Mouse (Mus musculus): ENCODE measurements around the gene Styk1. TPM values are rescaled to one million over a fixed set of nuclear protein-coding genes. Genes with fewer than 3 reads are reported as not detected.

Styk1 gene
- polyA plus RNA-seq, 1 experiment from 2014 or later = 0.31 TPM

DNA sequence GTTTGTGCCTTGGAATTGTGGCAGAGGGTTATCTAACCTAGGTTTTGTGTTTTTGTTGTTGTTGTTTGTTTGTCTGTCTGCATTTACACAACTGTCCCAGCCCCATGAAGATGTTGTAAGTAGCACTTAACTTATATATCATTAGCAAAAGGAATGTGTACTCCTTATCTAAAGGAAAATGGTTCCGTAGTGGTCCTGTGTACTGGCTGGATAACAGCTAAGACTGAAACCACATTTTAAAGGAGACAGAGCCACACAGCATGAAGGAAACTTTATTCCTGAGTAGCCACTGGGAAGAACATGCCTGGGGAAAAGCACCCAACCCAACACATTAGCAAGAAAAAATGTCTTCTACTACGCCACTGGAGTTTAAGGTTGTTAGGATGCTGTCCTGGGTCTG lies 6.1 kb upstream of the Styk1 start:
- Histone ChIP-seq H3K4me3 (no peak overlapping the region), H3K9me3 (no peaks in the 10 kb centered on the region), H3K27ac (no peak overlapping the region), H3K27me3 (ENCODE audit: insufficient read depth, poor library complexity, severe bottlenecking) (no peaks in the 10 kb centered on the region), H3K4me1 (replicated peaks) (no peaks in the 10 kb centered on the region), H3K36me3 (peaks cover 13% of the 10 kb centered on the region)
- DNase-seq (ENCODE audit: low spot score) = no peak
- 88% methylated on average over 2 of the region's 2 CpGs for WGBS

- H3K4me1 ChIP-seq (replicated peaks) = no peaks in the 10 kb centered on the region
- DNase-seq (ENCODE audit: low spot score) = no peak
- WGBS = 73% methylated on average over 4 of the region's 4 CpGs
These were observed 1.5 kb upstream of the Styk1 start for GRCm38 (mm10) chr6:131354913-131355312.

DNA sequence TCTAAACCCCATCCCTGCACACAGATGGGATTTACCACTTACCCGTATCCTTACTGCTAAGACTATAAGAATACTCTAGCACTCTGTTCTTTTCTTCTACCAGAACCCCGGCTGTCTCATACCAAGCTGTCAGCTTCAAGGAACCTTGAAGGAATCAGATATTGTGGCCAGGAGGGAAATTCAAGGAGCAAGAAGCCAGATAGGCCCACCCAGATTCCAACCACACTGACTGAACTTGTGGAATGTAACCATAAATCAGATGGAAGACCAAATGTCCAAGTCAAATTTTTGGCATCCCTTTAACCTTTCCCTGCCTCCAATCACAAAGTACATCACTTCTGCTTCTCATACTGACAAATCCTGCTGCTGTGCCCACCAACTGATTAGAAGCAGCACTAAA lies 6.4 kb downstream of the Styk1 start:
- 85% methylated on average over 2 of the region's 2 CpGs for WGBS
- no peaks in the 10 kb centered on the region for H3K27me3 ChIP-seq (ENCODE audit: insufficient read depth, poor library complexity, severe bottlenecking)
- DNase-seq (ENCODE audit: low spot score) = no peak
- H3K4me1 ChIP-seq (replicated peaks) = no peaks in the 10 kb centered on the region
- no peak overlapping the region for H3K27ac ChIP-seq
- no peaks in the 10 kb centered on the region for H3K9me3 ChIP-seq
- H3K36me3 ChIP-seq = no peaks in the 10 kb centered on the region
- H3K4me3 ChIP-seq = no peak overlapping the region

More at GRCm38 (mm10) chr6:131354913-131355312, 1.5 kb upstream of the Styk1 start:
- Histone ChIP-seq H3K9me3 (no peaks in the 10 kb centered on the region), H3K4me3 (no peak overlapping the region), H3K27me3 (ENCODE audit: insufficient read depth, poor library complexity, severe bottlenecking) (no peaks in the 10 kb centered on the region), H3K36me3 (no peaks in the 10 kb centered on the region), H3K27ac (no peak overlapping the region)

DNA sequence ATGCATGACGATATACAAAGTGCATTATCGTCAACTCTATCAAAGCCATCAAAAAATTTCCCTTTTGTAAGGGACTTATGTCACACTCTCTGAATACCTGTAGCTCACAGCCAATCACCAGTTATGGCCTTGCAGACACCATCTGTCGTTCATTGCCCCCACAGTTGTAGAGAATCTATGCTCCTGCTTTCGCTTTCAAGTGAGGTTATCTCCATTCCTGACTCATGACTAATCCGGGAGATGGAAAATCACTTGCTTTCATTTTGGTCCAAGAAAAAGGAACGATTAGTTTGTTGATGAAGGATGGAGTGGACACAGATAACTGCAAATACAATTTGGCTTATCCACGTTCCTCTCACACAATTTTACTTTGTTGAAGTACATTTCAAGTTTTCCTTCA lies 9.1 kb downstream of the Styk1 start:
- no peak for DNase-seq (ENCODE audit: low spot score)
- H3K27ac ChIP-seq = no peak overlapping the region
- no peaks in the 10 kb centered on the region for H3K27me3 ChIP-seq (ENCODE audit: insufficient read depth, poor library complexity, severe bottlenecking)
- H3K4me3 ChIP-seq = no peak overlapping the region
- no peaks in the 10 kb centered on the region for H3K9me3 ChIP-seq
- 88% methylated on average over 7 of the region's 7 CpGs for WGBS
- H3K36me3 ChIP-seq = no peaks in the 10 kb centered on the region
- no peaks in the 10 kb centered on the region for H3K4me1 ChIP-seq (replicated peaks)

GRCm38 (mm10) chr6:131340082-131340481 lies 13.3 kb downstream of the Styk1 start:
- Histone ChIP-seq H3K4me3 (no peak overlapping the region), H3K4me1 (replicated peaks) (no peaks in the 10 kb centered on the region), H3K9me3 (peaks cover 3% of the 10 kb centered on the region; the same call in 1 of the 2 replicates), H3K27ac (no peak overlapping the region), H3K36me3 (no peaks in the 10 kb centered on the region), H3K27me3 (ENCODE audit: insufficient read depth, poor library complexity, severe bottlenecking) (no peaks in the 10 kb centered on the region)
- 83% methylated on average over 3 of the region's 3 CpGs for WGBS
- DNase-seq (ENCODE audit: low spot score) = no peak

DNA sequence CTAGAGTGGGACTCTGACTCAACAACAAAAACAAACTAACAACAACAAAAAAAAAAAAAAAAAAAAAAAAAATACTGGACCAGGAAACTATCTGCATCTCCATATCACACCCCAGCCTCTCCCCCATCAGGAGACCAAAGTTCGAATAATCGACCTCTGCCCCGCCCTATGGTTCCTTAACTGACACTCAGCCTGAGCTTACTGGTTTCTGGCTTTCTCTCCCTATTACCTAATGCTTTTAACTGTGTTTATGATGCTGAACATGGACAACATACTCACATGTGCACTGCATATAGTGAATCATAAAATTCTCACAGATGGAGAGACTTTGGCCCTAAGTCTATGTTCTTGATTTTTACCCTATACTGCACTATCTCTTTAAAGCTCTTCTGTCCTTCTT lies 14.1 kb downstream of the Styk1 start:
- Histone ChIP-seq H3K27me3 (ENCODE audit: insufficient read depth, poor library complexity, severe bottlenecking) (no peaks in the 10 kb centered on the region), H3K27ac (no peak overlapping the region), H3K36me3 (no peaks in the 10 kb centered on the region), H3K4me1 (replicated peaks) (no peaks in the 10 kb centered on the region), H3K9me3 (peaks cover 3% of the 10 kb centered on the region; the same call in 1 of the 2 replicates), H3K4me3 (no peak overlapping the region)
- WGBS = 83% methylated on average over 3 of the region's 3 CpGs
- no peak for DNase-seq (ENCODE audit: low spot score)

DNA sequence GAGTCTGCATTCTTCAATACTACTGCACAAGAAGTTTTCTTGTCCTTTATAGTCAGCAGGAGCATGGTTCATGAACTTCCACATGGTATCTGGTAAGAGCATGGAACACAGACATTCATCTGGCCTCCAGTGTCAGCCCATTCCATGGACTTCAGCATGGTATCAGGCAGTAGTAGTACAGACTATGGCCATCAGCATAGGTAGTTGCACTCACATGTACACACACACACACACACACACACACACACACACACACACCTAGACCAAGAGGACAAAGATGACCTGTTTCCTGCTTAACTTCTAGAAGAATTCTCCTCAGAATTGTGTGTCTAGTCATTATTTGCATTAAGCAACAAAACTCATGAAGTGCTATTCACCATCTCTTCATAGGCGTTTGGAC lies 14.6 kb downstream of the Styk1 start:
- Histone ChIP-seq H3K36me3 (no peaks in the 10 kb centered on the region), H3K27ac (no peak overlapping the region), H3K4me3 (no peak overlapping the region), H3K4me1 (replicated peaks) (no peaks in the 10 kb centered on the region), H3K9me3 (peaks cover 3% of the 10 kb centered on the region; the same call in 1 of the 2 replicates), H3K27me3 (ENCODE audit: insufficient read depth, poor library complexity, severe bottlenecking) (no peaks in the 10 kb centered on the region)
- DNase-seq (ENCODE audit: low spot score) = no peak
- 76% methylated on average over 1 of the region's 1 CpGs for WGBS

GRCm38 (mm10) chr6:131327076-131327475 lies 26.3 kb downstream of the Styk1 start:
- Histone ChIP-seq H3K27ac (no peak overlapping the region), H3K27me3 (ENCODE audit: insufficient read depth, poor library complexity, severe bottlenecking) (no peaks in the 10 kb centered on the region), H3K4me1 (replicated peaks) (no peaks in the 10 kb centered on the region), H3K4me3 (no peak overlapping the region), H3K9me3 (no peaks in the 10 kb centered on the region), H3K36me3 (no peaks in the 10 kb centered on the region)
- WGBS = 88% methylated on average over 2 of the region's 2 CpGs
- no peak for DNase-seq (ENCODE audit: low spot score)

DNA sequence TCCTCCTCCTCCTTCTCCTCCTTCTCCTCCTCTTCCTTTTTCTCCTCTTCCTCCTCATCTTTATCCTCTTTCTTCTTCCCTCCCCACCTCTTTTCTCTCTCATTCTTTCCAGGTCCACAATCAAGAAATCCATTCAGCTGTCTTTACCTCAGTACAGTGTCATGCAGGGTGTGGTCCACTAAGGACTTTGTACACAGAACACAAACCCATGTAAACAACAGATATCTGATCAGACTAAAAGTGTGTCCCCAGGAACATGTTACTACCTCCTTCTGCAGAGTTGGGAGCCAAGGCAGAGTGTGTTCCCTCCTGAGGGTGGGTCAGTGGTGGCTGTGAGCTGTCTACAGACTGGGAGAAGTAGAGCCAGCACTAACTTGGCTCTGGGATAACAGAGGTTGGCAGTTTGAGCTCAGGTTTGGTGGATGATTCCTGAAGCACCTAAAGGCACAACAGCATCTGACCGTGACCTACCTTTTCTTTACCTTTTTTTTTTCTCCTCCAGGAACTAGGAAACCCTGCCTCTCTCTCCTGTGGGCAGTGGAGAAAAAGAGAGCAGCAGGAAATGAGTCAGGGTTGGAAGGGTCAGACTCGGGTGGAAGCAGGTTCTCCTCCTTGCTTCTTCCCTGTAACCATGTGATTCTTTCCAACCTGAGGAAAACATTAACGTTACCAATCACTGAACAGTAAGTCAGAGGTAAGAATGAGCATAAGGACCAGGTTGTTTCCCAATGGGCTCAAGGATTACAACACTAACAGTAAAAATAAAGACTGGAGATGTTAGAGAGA lies 31.4 kb downstream of the Styk1 start:
- DNase-seq (ENCODE audit: low spot score) = no peak
- H3K27ac ChIP-seq = no peak overlapping the region
- no peaks in the 10 kb centered on the region for H3K36me3 ChIP-seq
- no peaks in the 10 kb centered on the region for H3K4me1 ChIP-seq (replicated peaks)
- H3K9me3 ChIP-seq = no peaks in the 10 kb centered on the region
- whole genome bisulfite sequencing = 80% methylated on average over 3 of the region's 3 CpGs
- no peak overlapping the region for H3K4me3 ChIP-seq
- no peaks in the 10 kb centered on the region for H3K27me3 ChIP-seq (ENCODE audit: insufficient read depth, poor library complexity, severe bottlenecking)

DNA sequence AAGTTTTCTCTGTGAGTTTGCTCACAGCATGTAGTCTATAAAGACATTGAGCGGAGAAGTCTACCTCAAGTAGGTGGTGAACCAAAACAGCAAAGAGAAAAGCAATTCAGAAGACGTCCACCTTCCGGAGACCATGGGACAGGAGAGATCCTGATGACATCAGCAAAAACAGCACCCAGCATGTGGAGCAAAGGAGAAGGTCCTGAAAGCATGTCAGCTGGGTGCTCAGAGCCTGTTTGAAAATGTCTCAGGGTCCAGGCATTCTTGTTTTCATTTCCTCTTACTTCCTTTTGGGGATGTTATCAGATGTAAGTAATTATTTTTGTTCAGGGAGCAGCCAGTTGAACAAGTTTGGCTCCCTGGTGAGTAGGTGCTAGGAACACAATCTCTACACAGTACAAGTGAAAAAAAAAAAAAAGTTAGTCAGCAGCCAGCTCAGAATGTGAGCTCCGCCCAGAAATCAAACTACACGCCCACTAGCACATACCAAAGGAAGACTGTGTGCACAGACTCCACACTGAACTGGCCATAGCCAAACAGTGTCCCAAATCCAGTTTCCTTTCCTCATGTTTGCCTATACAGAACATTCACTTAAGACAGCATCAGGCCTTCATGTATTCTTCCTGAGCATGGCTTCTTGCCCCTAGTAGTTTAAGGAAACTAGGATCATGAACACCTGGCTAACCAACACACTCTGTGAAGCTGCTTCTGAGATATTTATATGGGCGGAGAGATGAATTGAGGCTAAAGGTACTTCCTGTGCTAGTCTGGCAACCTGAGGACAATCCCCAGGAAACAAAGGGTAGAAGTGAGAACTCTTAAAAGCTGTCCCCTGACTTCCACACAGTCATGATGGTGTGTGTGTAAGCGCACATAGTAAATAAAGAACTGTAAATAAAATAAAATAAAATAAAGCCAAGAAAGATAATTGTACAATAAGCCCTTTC lies 37.0 kb downstream of the Styk1 start:
- 87% methylated on average over 7 of the region's 7 CpGs for WGBS
- Histone ChIP-seq H3K4me3 (no peak overlapping the region), H3K27ac (no peak overlapping the region), H3K36me3 (no peaks in the 10 kb centered on the region), H3K4me1 (replicated peaks) (no peaks in the 10 kb centered on the region), H3K9me3 (no peaks in the 10 kb centered on the region), H3K27me3 (ENCODE audit: insufficient read depth, poor library complexity, severe bottlenecking) (no peaks in the 10 kb centered on the region)
- DNase-seq (ENCODE audit: low spot score) = no peak

DNA sequence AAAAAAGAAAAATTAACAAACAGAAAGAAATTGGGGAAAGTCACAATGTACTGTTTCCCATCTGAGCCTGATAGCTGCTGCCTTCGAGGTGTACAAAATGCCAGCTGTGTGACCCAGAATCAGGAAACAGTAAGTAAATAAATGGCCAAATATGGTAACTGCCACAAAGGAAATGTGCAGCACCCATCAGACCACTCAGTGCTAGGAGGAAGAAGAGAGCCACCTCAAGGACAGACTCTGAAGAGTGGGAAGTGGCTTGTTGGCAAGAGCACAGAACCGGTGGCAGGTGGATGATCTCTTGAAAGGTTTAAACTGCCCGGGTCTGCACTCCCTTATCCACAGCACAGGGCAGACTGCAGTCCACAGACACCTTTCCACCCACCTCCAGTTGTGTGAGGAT lies 45.4 kb downstream of the Styk1 start:
- Histone ChIP-seq H3K4me3 (no peak overlapping the region), H3K27ac (no peak overlapping the region), H3K4me1 (replicated peaks) (no peaks in the 10 kb centered on the region), H3K27me3 (ENCODE audit: insufficient read depth, poor library complexity, severe bottlenecking) (no peaks in the 10 kb centered on the region), H3K36me3 (no peaks in the 10 kb centered on the region), H3K9me3 (no peaks in the 10 kb centered on the region)
- no peak for DNase-seq (ENCODE audit: low spot score)
- 71% methylated on average over 3 of the region's 3 CpGs for WGBS

DNA sequence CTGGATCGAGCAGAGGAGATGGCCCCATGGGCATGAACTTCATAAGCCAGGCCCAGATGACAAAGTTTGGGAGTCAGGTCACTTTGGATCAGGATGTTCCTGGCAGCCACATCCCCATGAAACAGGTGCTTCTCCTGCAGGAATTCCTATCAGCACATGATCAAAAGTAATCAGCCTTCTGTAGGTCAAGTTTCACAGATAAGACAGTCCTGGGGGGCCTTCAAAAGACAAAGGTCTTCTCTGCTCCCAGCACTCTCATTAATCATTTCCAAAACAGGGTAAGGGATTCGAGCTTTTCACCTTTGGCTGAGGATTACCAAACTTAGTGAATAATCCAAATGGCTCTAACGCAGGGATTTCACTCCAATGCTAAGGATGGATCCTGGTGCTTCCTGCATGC lies 48.6 kb downstream of the Styk1 start:
- no peaks in the 10 kb centered on the region for H3K36me3 ChIP-seq
- H3K4me1 ChIP-seq (replicated peaks) = no peaks in the 10 kb centered on the region
- H3K27me3 ChIP-seq (ENCODE audit: insufficient read depth, poor library complexity, severe bottlenecking) = no peaks in the 10 kb centered on the region
- no peaks in the 10 kb centered on the region for H3K9me3 ChIP-seq
- no peak overlapping the region for H3K4me3 ChIP-seq
- H3K27ac ChIP-seq = no peak overlapping the region
- DNase-seq (ENCODE audit: low spot score) = no peak
- WGBS = 76% methylated on average over 3 of the region's 3 CpGs

GRCm38 (mm10) chr6:131298531-131298930 lies 54.9 kb downstream of the Styk1 start:
- H3K4me3 ChIP-seq = no peak overlapping the region
- no peak overlapping the region for H3K27ac ChIP-seq
- H3K4me1 ChIP-seq (replicated peaks) = no peaks in the 10 kb centered on the region
- H3K27me3 ChIP-seq (ENCODE audit: insufficient read depth, poor library complexity, severe bottlenecking) = no peaks in the 10 kb centered on the region
- no peak for DNase-seq (ENCODE audit: low spot score)
- no peaks in the 10 kb centered on the region for H3K9me3 ChIP-seq
- H3K36me3 ChIP-seq = no peaks in the 10 kb centered on the region
